Mouse (Mus musculus): ENCODE measurements at regions not wholly inside any gene's neighbourhood (a gene's known extent, or its start where the extent isn't known, plus 50 kb on each side); places are given as distances from the start of the nearest gene placed in this dataset.

- H3K27me3 ChIP-seq (ENCODE audit: insufficient read depth, poor library complexity, severe bottlenecking), result no peaks in the 10 kb centered on the region
- no peak for DNase-seq (ENCODE audit: low spot score)
- WGBS, result 14% methylated on average over 19 of the region's 19 CpGs
These were observed 138.2 kb downstream of the Ly86 start for GRCm38 (mm10) chr13:37483010-37483855.

GRCm38 (mm10) chr13:37484631-37485030 lies 139.6 kb downstream of the Ly86 start:
- DNase-seq (ENCODE audit: low spot score), result no peak
- H3K27me3 ChIP-seq (ENCODE audit: insufficient read depth, poor library complexity, severe bottlenecking), result no peaks in the 10 kb centered on the region
- peaks cover 24% of the 10 kb centered on the region for H3K4me1 ChIP-seq
- H3K9me3 ChIP-seq, result no peaks in the 10 kb centered on the region
- H3K36me3 ChIP-seq, result no peaks in the 10 kb centered on the region
- H3K27ac ChIP-seq, result no peak overlapping the region
- 78% methylated on average over 4 of the region's 4 CpGs for WGBS
- no peak overlapping the region for H3K4me3 ChIP-seq

More at GRCm38 (mm10) chr13:37483010-37483855, 138.2 kb downstream of the Ly86 start:
- Histone ChIP-seq H3K4me1 (peaks cover 26% of the 10 kb centered on the region), H3K4me3 (peak overlapping the region; percentile 40), H3K27ac (peak overlapping the region; percentile 86), H3K9me3 (no peaks in the 10 kb centered on the region), H3K36me3 (no peaks in the 10 kb centered on the region)

DNA sequence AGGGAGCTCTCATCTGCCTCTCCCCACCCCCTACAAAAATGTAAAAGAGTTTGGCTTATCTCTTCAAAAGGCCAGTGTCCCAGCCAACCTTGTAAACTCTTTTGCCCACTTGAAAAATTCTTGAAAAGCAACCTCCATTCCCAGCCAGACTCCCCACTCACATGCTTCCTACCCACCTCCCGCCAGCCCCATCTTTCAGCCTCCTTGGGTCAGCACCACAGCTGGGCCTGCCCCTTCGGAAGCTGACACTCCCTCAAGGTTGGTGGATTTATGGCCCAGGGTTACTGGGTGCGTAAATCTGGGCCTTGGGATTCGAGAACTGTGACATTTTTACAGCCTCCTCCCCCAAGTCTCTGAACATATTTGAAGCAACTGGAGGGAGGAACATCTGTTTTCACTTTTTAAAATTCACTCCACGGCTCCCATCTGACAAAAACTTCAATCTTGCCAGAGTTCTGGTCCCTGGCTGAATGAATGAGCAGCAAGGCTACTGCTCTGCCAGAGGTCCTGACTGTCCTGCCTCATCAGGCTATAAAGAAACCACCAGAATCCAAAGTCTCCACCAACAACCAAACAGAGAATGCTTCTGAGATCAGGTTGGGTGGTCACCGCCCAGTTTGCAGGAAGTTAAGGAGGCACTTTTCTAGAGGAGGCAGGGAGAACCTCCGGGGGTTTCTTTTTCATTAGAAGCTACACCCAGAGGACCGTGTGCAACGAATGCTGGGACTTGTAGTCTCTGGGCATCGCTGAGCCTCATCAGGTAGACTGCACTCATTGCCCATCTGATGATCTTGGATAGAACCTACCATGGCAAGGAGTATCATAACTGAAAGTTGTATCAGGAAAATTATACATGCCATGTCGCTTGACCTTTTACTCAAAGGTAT lies 147.3 kb downstream of the Ly86 start:
- H3K27ac ChIP-seq, result no peak overlapping the region
- H3K36me3 ChIP-seq, result no peaks in the 10 kb centered on the region
- DNase-seq (ENCODE audit: low spot score), result no peak
- 74% methylated on average over 11 of the region's 11 CpGs for WGBS
- peaks cover 5% of the 10 kb centered on the region; the same call in 1 of the 2 replicates for H3K4me1 ChIP-seq
- H3K4me3 ChIP-seq, result no peak overlapping the region
- no peaks in the 10 kb centered on the region for H3K27me3 ChIP-seq (ENCODE audit: insufficient read depth, poor library complexity, severe bottlenecking)
- no peaks in the 10 kb centered on the region for H3K9me3 ChIP-seq

GRCm38 (mm10) chr13:37493331-37493730 lies 148.3 kb downstream of the Ly86 start:
- H3K36me3 ChIP-seq, result no peaks in the 10 kb centered on the region
- H3K4me1 ChIP-seq, result peaks cover 5% of the 10 kb centered on the region; the same call in 1 of the 2 replicates
- 95% methylated on average over 1 of the region's 1 CpGs for WGBS
- H3K27me3 ChIP-seq (ENCODE audit: insufficient read depth, poor library complexity, severe bottlenecking), result no peaks in the 10 kb centered on the region
- no peaks in the 10 kb centered on the region for H3K9me3 ChIP-seq
- no peak overlapping the region for H3K27ac ChIP-seq
- DNase-seq (ENCODE audit: low spot score), result no peak
- no peak overlapping the region for H3K4me3 ChIP-seq

DNA sequence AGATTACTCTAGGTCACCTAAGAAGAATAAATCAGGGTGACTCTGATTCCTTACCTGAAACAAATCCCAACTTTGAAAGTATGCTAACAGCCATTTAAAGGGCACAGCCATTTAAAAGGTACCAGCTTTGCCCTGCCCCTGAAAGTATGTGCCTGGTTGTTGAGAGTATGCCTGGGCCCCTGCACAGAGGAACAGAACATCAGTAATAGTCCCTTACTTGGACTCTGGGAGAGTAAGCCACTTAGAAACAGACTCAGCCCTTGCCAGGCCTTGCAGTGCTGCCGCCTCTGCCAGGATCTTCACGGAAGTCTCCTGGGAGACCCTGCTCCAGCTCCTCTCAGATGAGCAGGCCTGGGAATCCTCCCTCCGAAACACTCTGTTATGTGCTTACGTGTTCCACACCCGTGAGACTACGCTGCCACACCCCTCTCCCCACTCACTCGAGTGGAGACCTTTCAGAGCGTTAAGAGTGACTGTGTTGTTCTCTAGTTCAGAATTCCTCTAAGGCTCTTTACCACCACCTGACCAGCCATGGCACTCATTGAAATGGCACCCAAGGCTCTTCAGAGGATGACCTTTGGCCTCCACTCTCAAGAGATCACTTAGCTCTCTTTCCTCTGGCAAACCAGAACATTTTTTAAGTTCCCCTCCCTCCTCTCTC lies 150.4 kb downstream of the Ly86 start:
- Histone ChIP-seq H3K9me3 (no peaks in the 10 kb centered on the region), H3K4me1 (peaks cover 5% of the 10 kb centered on the region; the same call in 1 of the 2 replicates), H3K36me3 (no peaks in the 10 kb centered on the region), H3K27ac (no peak overlapping the region), H3K27me3 (ENCODE audit: insufficient read depth, poor library complexity, severe bottlenecking) (no peaks in the 10 kb centered on the region), H3K4me3 (no peak overlapping the region)
- no peak for DNase-seq (ENCODE audit: low spot score)
- WGBS, result 80% methylated on average over 8 of the region's 8 CpGs

DNA sequence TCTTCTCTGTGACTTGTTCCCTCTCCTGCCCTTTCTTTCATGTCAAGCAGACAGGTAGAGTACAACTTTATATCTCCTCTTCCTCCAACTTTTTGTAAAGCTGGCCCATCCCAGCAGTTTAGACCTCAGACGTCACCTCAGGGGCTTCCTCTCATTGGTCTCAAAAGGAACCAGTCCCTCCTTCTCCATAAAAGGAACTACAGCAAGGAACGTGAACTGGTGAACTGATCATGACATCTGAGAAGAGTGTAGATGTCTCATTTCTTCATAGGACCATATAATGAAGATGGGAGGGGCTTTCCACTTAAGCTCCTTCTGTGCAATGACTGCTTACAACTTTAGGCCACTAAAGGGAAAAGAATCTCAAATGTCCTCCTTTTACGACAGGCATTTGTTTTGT lies 153.0 kb downstream of the Ly86 start:
- no peak overlapping the region for H3K4me3 ChIP-seq
- no peak overlapping the region for H3K27ac ChIP-seq
- no peak for DNase-seq (ENCODE audit: low spot score)
- no peaks in the 10 kb centered on the region for H3K27me3 ChIP-seq (ENCODE audit: insufficient read depth, poor library complexity, severe bottlenecking)
- no peaks in the 10 kb centered on the region for H3K9me3 ChIP-seq
- 61% methylated on average over 3 of the region's 3 CpGs for WGBS
- no peaks in the 10 kb centered on the region for H3K36me3 ChIP-seq
- no peaks in the 10 kb centered on the region for H3K4me1 ChIP-seq

GRCm38 (mm10) chr13:37500668-37501286 lies 155.8 kb downstream of the Ly86 start:
- Histone ChIP-seq H3K4me3 (no peak overlapping the region), H3K27ac (no peak overlapping the region), H3K4me1 (peaks cover 12% of the 10 kb centered on the region), H3K9me3 (no peaks in the 10 kb centered on the region), H3K36me3 (no peaks in the 10 kb centered on the region), H3K27me3 (ENCODE audit: insufficient read depth, poor library complexity, severe bottlenecking) (no peaks in the 10 kb centered on the region)
- WGBS, result 62% methylated on average over 4 of the region's 4 CpGs
- DNase-seq (ENCODE audit: low spot score), result no peak

GRCm38 (mm10) chr13:37503449-37503848 lies 158.4 kb downstream of the Ly86 start:
- no peak overlapping the region for H3K27ac ChIP-seq
- no peak for DNase-seq (ENCODE audit: low spot score)
- WGBS, result 89% methylated on average over 6 of the region's 6 CpGs

DNA sequence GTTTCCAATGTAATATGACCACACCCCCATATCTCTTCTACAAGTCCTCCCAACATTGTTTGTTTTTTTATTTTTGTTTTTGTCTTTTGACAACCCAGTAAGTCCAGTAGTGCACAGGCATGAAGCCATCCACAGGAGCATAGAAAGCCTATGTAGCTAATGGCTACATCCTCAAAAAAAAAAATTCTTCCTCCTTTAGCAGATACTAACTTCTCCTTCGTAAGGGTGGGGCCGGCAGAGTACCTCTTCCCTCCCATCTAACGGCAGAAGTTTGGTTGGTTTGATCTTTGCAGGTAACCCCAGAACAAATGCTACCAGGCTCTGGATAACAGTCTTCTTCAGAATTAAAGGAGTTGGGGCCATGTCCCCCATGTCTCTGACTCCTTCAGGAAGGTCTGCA lies 158.9 kb downstream of the Ly86 start:
- Histone ChIP-seq H3K27ac (no peak overlapping the region; the same call in 1 of the 2 replicates), H3K27me3 (ENCODE audit: insufficient read depth, poor library complexity, severe bottlenecking) (no peaks in the 10 kb centered on the region), H3K4me1 (peaks cover 40% of the 10 kb centered on the region), H3K9me3 (no peaks in the 10 kb centered on the region), H3K4me3 (no peak overlapping the region), H3K36me3 (no peaks in the 10 kb centered on the region)
- no peak for DNase-seq (ENCODE audit: low spot score)
- WGBS, result 91% methylated on average over 3 of the region's 3 CpGs

More at GRCm38 (mm10) chr13:37503449-37503848, 158.4 kb downstream of the Ly86 start:
- Histone ChIP-seq H3K4me3 (no peak overlapping the region), H3K9me3 (no peaks in the 10 kb centered on the region), H3K36me3 (no peaks in the 10 kb centered on the region), H3K27me3 (ENCODE audit: insufficient read depth, poor library complexity, severe bottlenecking) (no peaks in the 10 kb centered on the region), H3K4me1 (peaks cover 35% of the 10 kb centered on the region)

DNA sequence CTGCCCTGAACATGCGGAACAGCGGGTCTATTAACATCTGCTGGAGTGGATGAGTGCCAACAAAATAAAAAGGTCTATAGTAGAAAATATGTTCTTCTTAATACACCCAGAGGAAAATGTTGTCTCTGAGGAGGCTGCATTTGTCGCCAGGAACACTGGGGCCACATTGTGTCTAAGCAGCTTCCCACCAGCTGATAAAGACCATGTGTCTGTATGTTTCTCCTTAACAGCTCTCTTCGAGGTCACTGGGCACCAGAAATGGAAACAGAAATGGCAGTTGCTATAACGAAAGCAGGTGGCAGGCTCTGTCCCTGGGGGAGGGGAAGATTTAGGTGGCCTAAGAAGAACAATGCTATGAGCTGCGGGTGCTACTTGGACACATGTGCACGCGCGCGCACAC lies 159.4 kb downstream of the Ly86 start:
- Histone ChIP-seq H3K9me3 (no peaks in the 10 kb centered on the region), H3K27ac (no peak overlapping the region; the same call in 1 of the 2 replicates), H3K4me3 (no peak overlapping the region), H3K36me3 (no peaks in the 10 kb centered on the region), H3K27me3 (ENCODE audit: insufficient read depth, poor library complexity, severe bottlenecking) (no peaks in the 10 kb centered on the region), H3K4me1 (peaks cover 45% of the 10 kb centered on the region)
- no peak for DNase-seq (ENCODE audit: low spot score)
- WGBS, result 72% methylated on average over 10 of the region's 10 CpGs

- H3K9me3 ChIP-seq, result no peaks in the 10 kb centered on the region
- H3K4me3 ChIP-seq, result no peak overlapping the region
- peaks cover 56% of the 10 kb centered on the region for H3K4me1 ChIP-seq
- no peaks in the 10 kb centered on the region for H3K27me3 ChIP-seq (ENCODE audit: insufficient read depth, poor library complexity, severe bottlenecking)
- WGBS, result 68% methylated on average over 3 of the region's 3 CpGs
- H3K36me3 ChIP-seq, result no peaks in the 10 kb centered on the region
- H3K27ac ChIP-seq, result peak overlapping the region; percentile 84
- no peak for DNase-seq (ENCODE audit: low spot score)
These were observed 160.6 kb downstream of the Ly86 start for GRCm38 (mm10) chr13:37505617-37506016.

- H3K4me3 ChIP-seq, result no peak overlapping the region
- H3K27me3 ChIP-seq (ENCODE audit: insufficient read depth, poor library complexity, severe bottlenecking), result no peaks in the 10 kb centered on the region
- peak overlapping the region; percentile 84 for H3K27ac ChIP-seq
- H3K4me1 ChIP-seq, result peaks cover 56% of the 10 kb centered on the region
- no peaks in the 10 kb centered on the region for H3K9me3 ChIP-seq
- WGBS, result 44% methylated on average over 10 of the region's 10 CpGs
- H3K36me3 ChIP-seq, result no peaks in the 10 kb centered on the region
- DNase-seq (ENCODE audit: low spot score), result no peak
These were observed 161.0 kb downstream of the Ly86 start for GRCm38 (mm10) chr13:37506046-37506445.

Measured in heart, embryonic 10.5 days (tissue).